Mouse (Mus musculus) monocyte, adult 5-6 weeks (primary cell): ENCODE measurements around the gene Cdc34b. TPM values are rescaled to one million over a fixed set of nuclear protein-coding genes. Genes with fewer than 3 reads are reported as not detected.

Experiments
- ATAC-seq: fragments of 153-309, 156-312 bp; replicated peaks from 2 replicates; pipeline ENCODE4 v1.8.0; 2017; ENCODE audit warnings: mild to moderate bottlenecking; ENCODE audit not compliant: low TSS enrichment, insufficient number of reproducible peaks, severe bottlenecking, poor library complexity, low FRiP score
- total RNA-seq: library from RNA; stranded (forward); fragments of 200-1000, 200-491, 200-594 nt; gene quantifications from 3 replicates; pipeline ENCODE4 v1.2.3, GENCODE M21; 2017

The Cdc34b gene
- total RNA-seq, 1 experiment from 2014 or later: not detected

- 0 out of 2 replicates have a peak, but pooled peaks have one; percentile 59 for ATAC-seq
Observed at GRCm38 (mm10) chr11:94730261-94730660, 11.3 kb upstream of the Cdc34b start.

GRCm38 (mm10) chr11:94731229-94731628 is 10.4 kb upstream of the Cdc34b start:
- ATAC-seq: no peak

- ATAC-seq: no peak; the same call in 1 of the 2 replicates
Observed at GRCm38 (mm10) chr11:94732773-94733172, 8.8 kb upstream of the Cdc34b start.

GRCm38 (mm10) chr11:94735746-94736145 is 5.8 kb upstream of the Cdc34b start:
- no peak for ATAC-seq

- no peak for ATAC-seq
Observed at GRCm38 (mm10) chr11:94752946-94753713, 11.5 kb downstream of the Cdc34b start.

GRCm38 (mm10) chr11:94759916-94760315 is 18.3 kb downstream of the Cdc34b start:
- ATAC-seq: no peak

GRCm38 (mm10) chr11:94760364-94760763 is 18.8 kb downstream of the Cdc34b start:
- ATAC-seq: no peak

- ATAC-seq: no peak
Observed at GRCm38 (mm10) chr11:94760799-94761198, 19.2 kb downstream of the Cdc34b start.

- ATAC-seq: no peak
Observed at GRCm38 (mm10) chr11:94762281-94762680, 20.7 kb downstream of the Cdc34b start.

GRCm38 (mm10) chr11:94762775-94763174 is 21.2 kb downstream of the Cdc34b start:
- ATAC-seq: no peak

GRCm38 (mm10) chr11:94767241-94767640 is 25.7 kb downstream of the Cdc34b start:
- no peak for ATAC-seq

- ATAC-seq: no peak
Observed at GRCm38 (mm10) chr11:94772363-94773055, 30.9 kb downstream of the Cdc34b start.

GRCm38 (mm10) chr11:94773851-94774250 is 32.3 kb downstream of the Cdc34b start:
- no peak for ATAC-seq

GRCm38 (mm10) chr11:94774887-94775497 is 33.4 kb downstream of the Cdc34b start:
- no peak for ATAC-seq

GRCm38 (mm10) chr11:94782603-94783002 is 41.0 kb downstream of the Cdc34b start, which contains the start of gene Tmem92:
Gene Tmem92, minus strand, starts transcription at chr11:94782703.
- ATAC-seq: no peak

- no peak for ATAC-seq
Observed at GRCm38 (mm10) chr11:94785247-94785646, 43.7 kb downstream of the Cdc34b start.

- ATAC-seq: no peak
Observed at GRCm38 (mm10) chr11:94791700-94792099, 50.1 kb downstream of the Cdc34b start.
